Mouse (Mus musculus) cerebellum, adult 2 months (tissue): ENCODE measurements around the gene Fbln2. TPM values are rescaled to one million over a fixed set of nuclear protein-coding genes. Genes with fewer than 3 reads are reported as not detected.

Experiments
- DNase-seq, 2 experiments: peaks; one replicate each; pipeline ENCODE4 v3.0.0; 2021
- H3K27ac ChIP-seq: fragments of 200-500 bp; 2 replicates; pipeline ENCODE4 v1.5.1; 2012; ENCODE audit warnings: low read length, control low read depth, inconsistent platforms; ENCODE audit not compliant: insufficient read depth
- H3K27me3 ChIP-seq: fragments of 200-500 bp; 2 replicates; pipeline ENCODE4 v1.6.1; 2012; ENCODE audit warnings: inconsistent platforms, mild to moderate bottlenecking, low read length, moderate library complexity; ENCODE audit not compliant: control insufficient read depth, insufficient read depth
- H3K4me1 ChIP-seq: fragments of 200-500 bp; 2 replicates; pipeline ENCODE4 v1.6.1; 2011; ENCODE audit warnings: low read length; ENCODE audit not compliant: control insufficient read depth, insufficient read depth
- H3K4me3 ChIP-seq: fragments of 200-500 bp; replicated peaks from 2 replicates; pipeline ENCODE3; 2011; ENCODE audit warnings: mild to moderate bottlenecking, low read depth, low read length, control low read depth; ENCODE audit not compliant: insufficient read depth
- CTCF ChIP-seq: fragments of 200-500 bp; IDR thresholded peaks from 2 replicates; pipeline ENCODE4 v1.5.1; 2011; ENCODE audit warnings: low read depth, mild to moderate bottlenecking, control low read depth, low read length, moderate library complexity, borderline replicate concordance; ENCODE audit not compliant: insufficient read depth
- POLR2A ChIP-seq: fragments of 200-500 bp; IDR thresholded peaks from 2 replicates; pipeline ENCODE4 v1.6.1; 2011; ENCODE audit warnings: low read length, control low read depth, borderline replicate concordance; ENCODE audit not compliant: insufficient read depth
- whole genome bisulfite sequencing: fragments of 180-500 bp; shearing (Covaris S2); methylation state at CpG from one replicate; pipeline ENCODE4 v1.1.7; 2018; 5-methylcytosine and 5-hydroxymethylcytosine counted together
- polyA plus RNA-seq: library from polyadenylated mRNA; depleted of rRNA; stranded (reverse); fragments of >200 nt; gene quantifications from 2 replicates; pipeline ENCODE4 v1.2.3, GENCODE M21; 2012

The Fbln2 gene
- polyA plus RNA-seq, 1 experiment, result 3.3 TPM

GRCm38 (mm10) chr6:91284521-91285449 lies 72.5 kb downstream of the Fbln2 start:
- Histone ChIP-seq H3K4me1 (peaks cover 22% of the 10 kb centered on the region), H3K27me3 (no peaks in the 10 kb centered on the region), H3K27ac (no peak overlapping the region), H3K4me3 (no peak overlapping the region)
- WGBS, result 20% methylated on average over 35 of the region's 35 CpGs
- DNase-seq, result peak; percentile 29
- TF ChIP-seq POLR2A (no peak), CTCF (no peak)

- TF ChIP-seq CTCF (peak; percentile 92), POLR2A (peak; percentile 36; the same call in 1 of the 2 replicates)
- no peak overlapping the region for H3K27ac ChIP-seq
- no peaks in the 10 kb centered on the region for H3K27me3 ChIP-seq
- under 1% methylated on average over 28 of the region's 28 CpGs for WGBS
- peak; percentile 92 to 94 for DNase-seq
- peaks cover 23% of the 10 kb centered on the region for H3K4me1 ChIP-seq
- H3K4me3 ChIP-seq, result peak overlapping the region; percentile 15
These were observed 73.2 kb downstream of the Fbln2 start for GRCm38 (mm10) chr6:91285450-91285790.

DNA sequence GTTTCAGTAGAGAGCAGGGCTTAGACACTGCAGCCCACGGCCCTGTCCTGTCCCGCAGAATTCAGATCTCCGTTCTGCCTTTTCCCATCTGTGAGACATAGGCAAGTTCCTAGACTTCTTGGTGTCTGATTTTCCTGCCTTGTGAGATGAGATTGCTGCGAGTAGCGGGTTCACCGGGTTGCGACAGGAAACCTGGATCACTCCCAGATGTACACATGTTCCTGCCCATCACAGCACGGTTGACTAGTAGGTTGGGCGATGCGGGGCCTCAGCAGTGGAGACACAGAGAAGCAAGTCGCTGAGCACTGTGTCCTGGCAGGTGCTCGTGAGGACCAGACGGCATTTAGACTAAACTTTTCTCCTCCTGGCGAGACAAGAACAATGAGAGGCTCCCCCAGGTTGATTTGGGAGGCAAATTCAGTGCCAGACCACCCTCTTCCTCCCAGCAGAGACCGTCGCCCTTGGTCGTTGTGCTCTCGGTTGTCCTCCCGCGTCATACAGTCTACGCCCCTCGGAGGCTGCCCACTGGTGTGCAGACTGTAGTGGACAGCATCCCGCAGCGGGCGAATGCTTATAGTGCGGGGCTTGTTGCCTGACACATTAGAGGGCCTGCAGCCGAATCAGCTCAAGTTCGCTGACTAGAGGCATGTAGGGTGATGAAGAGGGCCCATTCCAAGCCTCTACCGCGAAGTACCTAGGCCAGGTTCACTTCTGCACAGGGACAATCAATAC lies 73.7 kb downstream of the Fbln2 start:
- peaks cover 29% of the 10 kb centered on the region for H3K4me1 ChIP-seq
- no peak for TF ChIP-seq POLR2A
- no peak overlapping the region for H3K27ac ChIP-seq
- H3K27me3 ChIP-seq, result no peaks in the 10 kb centered on the region
- DNase-seq, result no peak
- 27% methylated on average over 30 of the region's 30 CpGs for WGBS
- peak overlapping the region; percentile 15 for H3K4me3 ChIP-seq

GRCm38 (mm10) chr6:91286624-91287023 lies 74.4 kb downstream of the Fbln2 start:
- WGBS, result 3% methylated on average over 15 of the region's 15 CpGs
- Histone ChIP-seq H3K27me3 (no peaks in the 10 kb centered on the region), H3K27ac (peak overlapping the region; percentile 36; the same call in 1 of the 2 replicates), H3K4me3 (no peak overlapping the region), H3K4me1 (peaks cover 35% of the 10 kb centered on the region)
- TF ChIP-seq CTCF, result peak; percentile 97
- peak; percentile 31; the same call in 1 of the 2 replicates for TF ChIP-seq POLR2A
- DNase-seq, result peak; percentile 93 to 95

DNA sequence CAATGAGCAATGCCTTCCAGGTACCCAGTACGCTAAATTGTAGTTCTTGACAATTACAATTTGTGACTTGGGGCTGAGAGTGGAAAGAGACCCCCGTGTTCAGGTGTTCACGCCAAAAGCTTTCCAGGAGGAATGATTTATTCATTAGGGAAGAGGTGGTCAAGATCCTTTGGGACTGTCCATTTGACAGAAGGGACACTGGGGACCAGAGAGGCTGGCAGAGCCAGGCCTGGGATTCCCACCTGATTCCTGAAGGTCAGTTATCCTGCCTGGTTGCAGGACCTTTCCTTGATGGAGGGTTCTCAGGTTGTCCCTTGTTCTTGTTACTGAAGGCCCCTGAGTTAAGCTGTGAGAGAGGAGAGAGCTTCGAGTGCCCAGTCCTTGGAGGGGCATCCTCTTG lies 74.9 kb downstream of the Fbln2 start:
- no peak for TF ChIP-seq POLR2A
- no peak for TF ChIP-seq CTCF
- WGBS, result 49% methylated on average over 4 of the region's 4 CpGs

DNA sequence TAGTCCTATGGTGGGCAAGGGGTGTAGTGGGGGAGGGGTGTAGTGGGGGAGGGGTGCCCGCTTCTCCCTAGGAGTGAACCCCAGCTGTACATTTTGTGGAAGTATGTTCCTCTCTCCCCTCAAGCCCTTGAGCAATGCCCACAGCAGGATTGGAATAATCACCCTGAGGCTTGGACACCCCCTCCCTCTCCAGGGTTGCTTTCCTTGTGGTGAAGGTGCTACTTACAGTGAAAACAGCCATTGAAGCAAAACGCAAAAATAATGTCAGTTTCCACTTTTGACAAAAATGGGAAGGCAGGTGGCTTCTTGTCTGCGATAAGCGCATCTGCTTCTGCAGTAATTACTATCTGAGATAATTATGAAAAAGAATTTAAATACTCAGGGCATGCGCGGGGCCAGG lies 75.4 kb downstream of the Fbln2 start:
- H3K27ac ChIP-seq, result no peak overlapping the region
- peaks cover 36% of the 10 kb centered on the region for H3K4me1 ChIP-seq
- WGBS, result 86% methylated on average over 6 of the region's 6 CpGs
- no peaks in the 10 kb centered on the region for H3K27me3 ChIP-seq
- TF ChIP-seq CTCF, result no peak
- TF ChIP-seq POLR2A, result no peak
- peak; percentile 23 to 33 for DNase-seq
- no peak overlapping the region for H3K4me3 ChIP-seq

More for the DNA sequence above, 74.9 kb downstream of the Fbln2 start:
- H3K27ac ChIP-seq, result peak overlapping the region; percentile 36; the same call in 1 of the 2 replicates
- no peak for DNase-seq
- no peaks in the 10 kb centered on the region for H3K27me3 ChIP-seq
- H3K4me1 ChIP-seq, result peaks cover 36% of the 10 kb centered on the region
- H3K4me3 ChIP-seq, result no peak overlapping the region

DNA sequence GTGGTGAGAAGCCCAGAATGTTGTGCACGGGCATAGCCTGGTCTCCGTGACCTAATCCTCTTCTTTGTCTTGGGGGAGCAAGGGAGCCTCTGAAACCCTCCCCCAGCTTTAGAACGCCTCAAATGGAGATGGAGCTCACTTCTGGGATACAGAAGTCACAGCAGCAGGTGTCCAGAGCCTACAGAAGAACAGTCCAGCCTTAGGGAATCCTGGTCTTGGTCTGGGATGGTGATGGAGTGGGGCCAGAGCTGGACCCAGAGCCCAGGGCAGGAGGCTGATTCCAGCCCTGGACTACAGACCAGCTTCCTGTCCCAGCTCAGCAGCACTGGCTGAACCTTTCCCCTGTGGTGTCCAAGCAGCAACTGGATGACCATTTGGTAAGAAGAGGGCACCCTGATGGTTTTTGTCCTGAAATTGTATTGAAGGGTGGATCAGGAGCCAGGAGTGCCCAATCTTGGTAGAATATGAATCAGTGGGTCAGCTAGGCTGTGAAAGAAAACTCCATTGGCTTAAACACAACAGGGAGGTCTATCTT lies 76.1 kb downstream of the Fbln2 start:
- WGBS, result 66% methylated on average over 3 of the region's 3 CpGs
- no peaks in the 10 kb centered on the region for H3K27me3 ChIP-seq
- TF ChIP-seq CTCF, result no peak
- no peak for TF ChIP-seq POLR2A

More for the DNA sequence above, 76.1 kb downstream of the Fbln2 start:
- Histone ChIP-seq H3K4me3 (no peak overlapping the region), H3K4me1 (peaks cover 36% of the 10 kb centered on the region), H3K27ac (no peak overlapping the region; the same call in 1 of the 2 replicates)
- DNase-seq, result peak; percentile 35 to 55
